Mouse (Mus musculus): ENCODE results near the gene Eef1g.

DNA sequence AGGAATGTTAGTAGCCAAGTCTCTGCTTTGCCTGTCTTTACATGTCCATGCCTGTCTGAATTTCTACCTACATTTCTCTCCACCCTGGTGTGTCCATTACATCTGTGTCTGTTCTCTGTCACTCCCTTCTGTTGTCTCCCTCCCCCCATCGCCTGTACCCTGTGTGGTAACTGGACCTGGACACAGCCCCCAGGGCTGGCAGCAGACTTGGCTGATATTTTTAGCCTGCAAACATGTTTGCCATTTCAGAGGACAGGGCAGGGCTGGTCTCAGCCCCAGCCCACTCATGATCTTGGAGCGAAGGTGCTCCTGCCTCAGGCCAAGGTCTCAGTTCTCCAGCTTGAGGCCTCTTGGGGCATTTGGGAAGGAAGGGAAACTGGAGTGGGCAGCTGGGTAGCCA is 21.0 kb downstream of the Eef1g start:
- TF ChIP-seq CTCF (IDR thresholded peaks at IDR 0.05; ENCODE audit: extremely low read depth, insufficient read length, insufficient replicate concordance, low read depth, low read length) = no peak
- TF ChIP-seq POLR2A (IDR thresholded peaks at IDR 0.05; ENCODE audit: low read depth, low read length) = no peak
